Mouse (Mus musculus) layer of hippocampus, adult 6 months (tissue): ENCODE results near the gene Fras1. TPM values are rescaled to one million over a fixed set of nuclear protein-coding genes. Genes with fewer than 3 reads are reported as not detected.

Experiments
- long read RNA-seq, 2 experiments: library from polyadenylated mRNA; unstranded; transcript quantifications; one replicate each; pipeline ENCODE4 v2.0.0; 2019 to 2020
- polyA plus RNA-seq: library from polyadenylated mRNA; unstranded; fragments of <200 nt; fragmentation: Nextera tagmentation; gene quantifications from 2 replicates; pipeline ENCODE4 v1.2.3, GENCODE M21; 2021

Fras1 gene
- 1.1 and 1.2 TPM in 2 replicates for polyA plus RNA-seq
- long read RNA-seq, experiment 1, partial matches to known transcripts, result 0 of 2 reads
- long read RNA-seq, experiment 1, other reads (novel, unspliced or antisense), result 2 of 2 reads
- long read RNA-seq, experiment 2, transcript Fras1-202 (2 exons, 2,017 nt), result major isoform, 6 of 14 reads
- long read RNA-seq, experiment 2, partial matches to known transcripts, result 4 of 14 reads
- long read RNA-seq, experiment 2, other reads (novel, unspliced or antisense), result 4 of 14 reads

DNA sequence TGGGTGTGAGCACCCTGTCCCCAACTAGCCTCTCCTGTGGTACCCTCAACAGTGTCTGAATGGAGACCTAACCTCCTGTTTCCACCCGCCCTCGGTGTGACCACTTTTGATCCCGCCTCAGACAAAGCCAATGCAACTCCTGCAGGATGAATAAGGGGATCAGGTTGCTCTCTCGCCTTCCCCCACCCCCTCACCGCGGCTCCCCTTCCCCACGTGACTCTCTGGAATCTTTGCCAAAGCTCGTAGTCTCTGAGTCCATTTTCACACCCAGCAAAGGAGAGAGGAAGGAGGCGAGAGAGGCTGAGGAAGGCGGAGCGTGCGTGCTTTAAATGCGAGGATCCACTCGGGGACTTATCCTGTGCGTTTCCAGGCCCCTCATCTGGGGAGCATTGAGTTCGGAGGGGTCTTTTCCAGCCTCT lies at the start of gene Fras1:
TSS of gene Fras1 (plus strand) at position 389 of the 419 bp plus-strand sequence.

DNA sequence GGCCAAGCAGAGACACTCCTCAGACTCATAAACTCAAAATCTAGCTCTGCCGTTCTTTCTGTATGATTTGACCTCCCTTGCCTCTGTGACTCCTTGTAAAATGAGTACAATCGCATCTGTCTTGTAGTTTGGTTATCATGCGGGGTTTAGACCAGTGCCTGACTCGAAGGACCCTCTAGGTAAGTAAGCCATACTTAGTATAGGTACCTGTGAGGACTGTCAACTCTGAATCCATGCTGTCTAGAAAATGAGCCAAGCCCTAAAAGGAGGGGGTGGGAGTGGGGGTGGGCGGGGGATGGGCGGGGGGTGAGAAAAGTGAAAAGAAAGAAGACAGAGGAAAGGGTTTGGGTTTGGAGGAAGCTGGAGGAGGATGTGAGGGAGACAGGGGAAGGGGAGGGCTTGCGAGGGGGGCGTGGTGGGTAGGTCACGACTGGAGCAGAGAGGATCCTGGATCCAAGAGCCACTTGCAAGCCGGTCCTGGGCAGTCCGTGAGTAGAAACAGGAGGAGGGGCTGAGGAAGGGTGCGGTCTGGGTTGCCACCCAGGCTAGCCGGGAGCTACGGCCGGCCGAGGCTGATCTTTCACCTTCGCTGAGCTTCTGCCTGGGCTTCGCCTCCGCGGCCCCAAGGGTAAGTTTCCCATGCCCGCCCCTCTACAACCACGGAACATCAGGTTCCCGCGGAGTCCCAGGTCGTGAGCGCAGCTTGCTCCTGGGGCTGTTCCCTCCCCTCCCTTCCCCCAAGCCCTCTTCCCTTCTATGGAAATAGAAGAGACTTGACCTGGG lies 419.4 kb downstream of the Fras1 start, which contains the start of gene Anxa3:
TSS of gene Anxa3 (plus strand) at position 404 of the 783 bp plus-strand sequence.

Other genes with a start within 250 kb of the Fras1 start
- 8.9 and 11.3 TPM in 2 replicates for gene Cnot6l, start 209.8 kb upstream of the Fras1 start, polyA plus RNA-seq
- 8.3 and 8.8 TPM in 2 replicates for gene Mrpl1, start 164.5 kb upstream of the Fras1 start, polyA plus RNA-seq